Mouse (Mus musculus): ENCODE measurements around the gene Snx27.

The Snx27 gene

GRCm38 (mm10) chr3:94565557-94565956 lies 17.0 kb downstream of the Snx27 start:
- DNase-seq = peak; percentile 35

- no peak for DNase-seq
These were observed 17.4 kb downstream of the Snx27 start for GRCm38 (mm10) chr3:94565127-94565526.

GRCm38 (mm10) chr3:94564356-94565010 lies 18.0 kb downstream of the Snx27 start:
- no peak for DNase-seq

- no peak for DNase-seq
These were observed 19.4 kb downstream of the Snx27 start for GRCm38 (mm10) chr3:94563163-94563562.

GRCm38 (mm10) chr3:94559931-94560429 lies 22.5 kb downstream of the Snx27 start:
- DNase-seq = no peak

- no peak for DNase-seq
These were observed 33.5 kb downstream of the Snx27 start for GRCm38 (mm10) chr3:94549041-94549440.

GRCm38 (mm10) chr3:94537187-94537586 lies 45.3 kb downstream of the Snx27 start:
- no peak for DNase-seq

GRCm38 (mm10) chr3:94533968-94534367 lies 48.5 kb downstream of the Snx27 start:
- peak; percentile 68 for DNase-seq

GRCm38 (mm10) chr3:94526731-94527130 lies 55.8 kb downstream of the Snx27 start:
- DNase-seq = no peak

- no peak for DNase-seq
These were observed 75.9 kb downstream of the Snx27 start for GRCm38 (mm10) chr3:94506664-94507063.

- peak; percentile 43 for DNase-seq
These were observed 80.3 kb downstream of the Snx27 start for GRCm38 (mm10) chr3:94502243-94502642.

GRCm38 (mm10) chr3:94497162-94497561 lies 85.4 kb downstream of the Snx27 start:
- DNase-seq = no peak

- DNase-seq = peak; percentile 35
These were observed 94.9 kb downstream of the Snx27 start for GRCm38 (mm10) chr3:94487581-94487980.

- no peak for DNase-seq
These were observed 96.6 kb downstream of the Snx27 start for GRCm38 (mm10) chr3:94485922-94486321.

- peak; percentile 28 for DNase-seq
These were observed 98.6 kb downstream of the Snx27 start for GRCm38 (mm10) chr3:94483790-94484439.

GRCm38 (mm10) chr3:94482764-94483385 lies 99.6 kb downstream of the Snx27 start:
- peak; percentile 50 for DNase-seq

GRCm38 (mm10) chr3:94481429-94481828 lies 101.1 kb downstream of the Snx27 start:
- no peak for DNase-seq

- DNase-seq = no peak
These were observed 102.1 kb downstream of the Snx27 start, which contains the start of gene Riiad1 for GRCm38 (mm10) chr3:94480291-94480884. Riiad1 (minus strand) TSS chr3:94480341.

GRCm38 (mm10) chr3:94479564-94479963 lies 103.0 kb downstream of the Snx27 start:
- DNase-seq = peak; percentile 32

GRCm38 (mm10) chr3:94478591-94479169 lies 103.8 kb downstream of the Snx27 start:
- DNase-seq = no peak

- DNase-seq = no peak
These were observed 104.5 kb downstream of the Snx27 start, which contains the start of gene Celf3 for GRCm38 (mm10) chr3:94477981-94478422. Celf3 (plus strand) TSS chr3:94478295.

- no peak for DNase-seq
These were observed 105.1 kb downstream of the Snx27 start for GRCm38 (mm10) chr3:94477444-94477843.

All from lung, postnatal 10 days (tissue).